Mouse (Mus musculus) megakaryocyte-erythroid progenitor cell, adult 5-6 weeks (primary cell): ENCODE results near the gene Tas2r115. TPM values are rescaled to one million over a fixed set of nuclear protein-coding genes. Genes with fewer than 3 reads are reported as not detected.
"Not testable (repeated sequence)": the region's sequence is repeated elsewhere in the genome, so short reads cannot be mapped to it uniquely, and the experiment has no call there.

ENCODE experiments used
- ATAC-seq: replicated peaks from 2 replicates; pipeline ENCODE4 v1.8.0; 2016; ENCODE audit warnings: mild to moderate bottlenecking, inconsistent platforms; ENCODE audit not compliant: severe bottlenecking, poor library complexity, low FRiP score, low TSS enrichment
- total RNA-seq, 2 experiments: library from RNA; stranded (forward) in 1 of 2; stranded (reverse) in 1 of 2; fragments of 200-1000, 215-1000 nt in 1 of 2; fragments of >200 nt in 1 of 2; fragmentation: Nextera tagmentation in 1 of 2; gene quantifications; 2 replicates each; pipeline ENCODE4 v1.2.3; 2014 to 2017

The Tas2r115 gene
- total RNA-seq (2014; fragmentation: Nextera tagmentation) (not detected in 2 replicates), total RNA-seq (2017) (not detected in 2 replicates)

- ATAC-seq, result no peak
Observed at GRCm38 (mm10) chr6:132737935-132738334, at the start of gene Tas2r115. Gene Tas2r115 (minus strand): TSS chr6:132738035.

GRCm38 (mm10) chr6:132778062-132778461 lies 40.2 kb upstream of the Tas2r115 start, which contains the start of gene Tas2r136:
Gene Tas2r136 (minus strand): TSS chr6:132778162.
- no peak for ATAC-seq

- no peak for ATAC-seq
Observed at GRCm38 (mm10) chr6:132761831-132762230, 24.0 kb upstream of the Tas2r115 start, which contains the start of gene Tas2r102. Gene Tas2r102 (plus strand): TSS chr6:132762131.

- no peak for ATAC-seq
Observed at GRCm38 (mm10) chr6:132754430-132754829, 16.6 kb upstream of the Tas2r115 start, which contains the start of gene Tas2r124. Gene Tas2r124 (plus strand): TSS chr6:132754730.

- ATAC-seq, result no peak
Observed at GRCm38 (mm10) chr6:132750206-132750605, 12.4 kb upstream of the Tas2r115 start.

GRCm38 (mm10) chr6:132711828-132712227 lies 26.0 kb downstream of the Tas2r115 start, which contains the start of gene Tas2r122:
Gene Tas2r122 (minus strand): TSS chr6:132711928.
- no peak for ATAC-seq

- no peak for ATAC-seq
Observed at GRCm38 (mm10) chr6:132700907-132701306, 36.9 kb downstream of the Tas2r115 start, which contains the start of gene Tas2r121. Gene Tas2r121 (minus strand): TSS chr6:132701007.

GRCm38 (mm10) chr6:132691596-132691995 lies 46.2 kb downstream of the Tas2r115 start:
- ATAC-seq, result not testable (repeated sequence)

Other genes with a start within 250 kb of the Tas2r115 start
- gene Prh1, start 168.2 kb downstream of the Tas2r115 start, total RNA-seq (2014; fragmentation: Nextera tagmentation), result not detected in 2 replicates
- gene Prh1, start 168.2 kb downstream of the Tas2r115 start, total RNA-seq (2017), result not detected in 2 replicates
- gene Prp2, start 142.1 kb downstream of the Tas2r115 start, total RNA-seq (2014; fragmentation: Nextera tagmentation), result not detected in 2 replicates
- gene Prp2, start 142.1 kb downstream of the Tas2r115 start, total RNA-seq (2017), result not detected in 2 replicates
- not detected in 2 replicates for gene A630073D07Rik, start 86.5 kb downstream of the Tas2r115 start, total RNA-seq (2014; fragmentation: Nextera tagmentation)
- gene A630073D07Rik, start 86.5 kb downstream of the Tas2r115 start, total RNA-seq (2017), result not detected in 2 replicates
- not detected in 2 replicates for gene Tas2r120, start 81.1 kb downstream of the Tas2r115 start, total RNA-seq (2014; fragmentation: Nextera tagmentation)
- not detected in 2 replicates for gene Tas2r120, start 81.1 kb downstream of the Tas2r115 start, total RNA-seq (2017)
- not detected in 2 replicates for gene Tas2r121, start 37.0 kb downstream of the Tas2r115 start, total RNA-seq (2014; fragmentation: Nextera tagmentation)
- gene Tas2r121, start 37.0 kb downstream of the Tas2r115 start, total RNA-seq (2017), result not detected in 2 replicates
- gene Tas2r122, start 26.1 kb downstream of the Tas2r115 start, total RNA-seq (2014; fragmentation: Nextera tagmentation), result not detected in 2 replicates
- not detected in 2 replicates for gene Tas2r122, start 26.1 kb downstream of the Tas2r115 start, total RNA-seq (2017)
- gene Tas2r124, start 16.7 kb upstream of the Tas2r115 start, total RNA-seq (2014; fragmentation: Nextera tagmentation), result not detected in 2 replicates
- gene Tas2r124, start 16.7 kb upstream of the Tas2r115 start, total RNA-seq (2017), result not detected in 2 replicates
- not detected in 2 replicates for gene Tas2r102, start 24.1 kb upstream of the Tas2r115 start, total RNA-seq (2014; fragmentation: Nextera tagmentation)
- gene Tas2r102, start 24.1 kb upstream of the Tas2r115 start, total RNA-seq (2017), result not detected in 2 replicates
- gene Tas2r136, start 40.1 kb upstream of the Tas2r115 start, total RNA-seq (2014; fragmentation: Nextera tagmentation), result not detected in 2 replicates
- gene Tas2r136, start 40.1 kb upstream of the Tas2r115 start, total RNA-seq (2017), result not detected in 2 replicates
- gene Tas2r117, start 64.8 kb upstream of the Tas2r115 start, total RNA-seq (2014; fragmentation: Nextera tagmentation), result not detected in 2 replicates
- not detected in 2 replicates for gene Tas2r117, start 64.8 kb upstream of the Tas2r115 start, total RNA-seq (2017)
- not detected in 2 replicates for gene Tas2r123, start 109.1 kb upstream of the Tas2r115 start, total RNA-seq (2014; fragmentation: Nextera tagmentation)
- gene Tas2r123, start 109.1 kb upstream of the Tas2r115 start, total RNA-seq (2017), result not detected in 2 replicates
- not detected in 2 replicates for gene Tas2r116, start 117.4 kb upstream of the Tas2r115 start, total RNA-seq (2014; fragmentation: Nextera tagmentation)
- gene Tas2r116, start 117.4 kb upstream of the Tas2r115 start, total RNA-seq (2017), result not detected in 2 replicates
- gene Tas2r110, start 130.0 kb upstream of the Tas2r115 start, total RNA-seq (2014; fragmentation: Nextera tagmentation), result not detected in 2 replicates
- gene Tas2r110, start 130.0 kb upstream of the Tas2r115 start, total RNA-seq (2017), result not detected in 2 replicates
- not detected in 2 replicates for gene Tas2r113, start 155.0 kb upstream of the Tas2r115 start, total RNA-seq (2014; fragmentation: Nextera tagmentation)
- not detected in 2 replicates for gene Tas2r113, start 155.0 kb upstream of the Tas2r115 start, total RNA-seq (2017)
- not detected in 2 replicates for gene Tas2r125, start 171.6 kb upstream of the Tas2r115 start, total RNA-seq (2014; fragmentation: Nextera tagmentation)
- gene Tas2r125, start 171.6 kb upstream of the Tas2r115 start, total RNA-seq (2017), result not detected in 2 replicates
- gene Tas2r129, start 213.1 kb upstream of the Tas2r115 start, total RNA-seq (2014; fragmentation: Nextera tagmentation), result not detected in 2 replicates
- gene Tas2r129, start 213.1 kb upstream of the Tas2r115 start, total RNA-seq (2017), result not detected in 2 replicates
- gene Tas2r131, start 219.9 kb upstream of the Tas2r115 start, total RNA-seq (2014; fragmentation: Nextera tagmentation), result not detected in 2 replicates
- not detected in 2 replicates for gene Tas2r131, start 219.9 kb upstream of the Tas2r115 start, total RNA-seq (2017)
- gene Tas2r109, start 242.9 kb upstream of the Tas2r115 start, total RNA-seq (2014; fragmentation: Nextera tagmentation), result not detected in 2 replicates
- not detected in 2 replicates for gene Tas2r109, start 242.9 kb upstream of the Tas2r115 start, total RNA-seq (2017)